Mouse (Mus musculus) limb, embryonic 14.5 days (tissue): ENCODE results near the gene Als2. TPM values are rescaled to one million over a fixed set of nuclear protein-coding genes. Genes with fewer than 3 reads are reported as not detected.

Source experiments
- ATAC-seq: fragments of 200-750 bp; cut with Nextera tagmentation; 2 replicates; pipeline ENCODE4 v1.8.0; 2017; ENCODE audit warnings: low read depth, moderate number of reproducible peaks, moderate TSS enrichment; ENCODE audit not compliant: low FRiP score
- DNase-seq: peaks from one replicate; pipeline ENCODE4 v3.0.0-alpha.2; 2015; ENCODE audit warnings: low spot score
- H3K27ac ChIP-seq: fragments of 300-500 bp; sonication (generic); replicated peaks from 2 replicates; pipeline ENCODE4 v1.5.1; 2014; ENCODE audit warnings: low read depth, mild to moderate bottlenecking, low read length, moderate library complexity, mixed read lengths
- H3K27me3 ChIP-seq: fragments of 300-500 bp; sonication (generic); 2 replicates; pipeline ENCODE4 v1.6.1; 2014; ENCODE audit warnings: low read length, mixed read lengths; ENCODE audit not compliant: control insufficient read depth, insufficient read depth
- H3K36me3 ChIP-seq: fragments of 300-500 bp; sonication (generic); 2 replicates; pipeline ENCODE4 v1.6.1; 2014; ENCODE audit warnings: mild to moderate bottlenecking, low read length, moderate library complexity, mixed read lengths; ENCODE audit not compliant: control insufficient read depth, insufficient read depth
- H3K4me1 ChIP-seq: fragments of 300-500 bp; sonication (generic); 2 replicates; pipeline ENCODE4 v1.6.1; 2014; ENCODE audit warnings: antibody characterized with exemption, low read length, mixed read lengths; ENCODE audit not compliant: control insufficient read depth, insufficient read depth
- H3K4me2 ChIP-seq: fragments of 300-500 bp; sonication (generic); replicated peaks from 2 replicates; pipeline ENCODE4 v1.6.1; 2014; ENCODE audit warnings: low read depth, mild to moderate bottlenecking, low read length, moderate library complexity; ENCODE audit not compliant: severe bottlenecking
- H3K4me3 ChIP-seq: fragments of 300-500 bp; sonication (generic); replicated peaks from 2 replicates; pipeline ENCODE4 v1.5.1; 2014; ENCODE audit warnings: low read length
- H3K9ac ChIP-seq: fragments of 300-500 bp; sonication (generic); 2 replicates; pipeline ENCODE4 v1.6.1; 2014; ENCODE audit warnings: mild to moderate bottlenecking, low read depth, low read length, moderate library complexity; ENCODE audit not compliant: severe bottlenecking
- H3K9me3 ChIP-seq: fragments of 300-500 bp; sonication (generic); 2 replicates; pipeline ENCODE4 v1.6.1; 2016; ENCODE audit warnings: low read length; ENCODE audit not compliant: control insufficient read depth
- POLR2A ChIP-seq: fragments of 200-500 bp; IDR thresholded peaks from 2 replicates; pipeline ENCODE4 v1.8.0; 2012; ENCODE audit warnings: inconsistent platforms, mild to moderate bottlenecking, moderate library complexity, borderline replicate concordance; ENCODE audit not compliant: insufficient read depth, insufficient read length; ENCODE audit errors: extremely low read depth
- WGBS: fragments of 180-500 bp; shearing (Covaris S2); extraction: QIAGEN DNeasy Blood & Tissue Kit; methylation state at CpG from one replicate; pipeline ENCODE4 v1.1.7; 2014; 5-methylcytosine and 5-hydroxymethylcytosine counted together
- polyA plus RNA-seq, 2 experiments: library from polyadenylated mRNA; depleted of rRNA in 1 of 2; stranded (reverse) in 1 of 2; unstranded in 1 of 2; fragments of >200 nt; fragmentation: Nextera tagmentation in 1 of 2; extraction: Ambion mirVana in 1 of 2; gene quantifications; 2 replicates each; pipeline versions ENCODE4 v1.2.1 to v1.2.3; 2012 to 2014

Als2 gene
- polyA plus RNA-seq, 2 experiments: 8.1 TPM

DNA sequence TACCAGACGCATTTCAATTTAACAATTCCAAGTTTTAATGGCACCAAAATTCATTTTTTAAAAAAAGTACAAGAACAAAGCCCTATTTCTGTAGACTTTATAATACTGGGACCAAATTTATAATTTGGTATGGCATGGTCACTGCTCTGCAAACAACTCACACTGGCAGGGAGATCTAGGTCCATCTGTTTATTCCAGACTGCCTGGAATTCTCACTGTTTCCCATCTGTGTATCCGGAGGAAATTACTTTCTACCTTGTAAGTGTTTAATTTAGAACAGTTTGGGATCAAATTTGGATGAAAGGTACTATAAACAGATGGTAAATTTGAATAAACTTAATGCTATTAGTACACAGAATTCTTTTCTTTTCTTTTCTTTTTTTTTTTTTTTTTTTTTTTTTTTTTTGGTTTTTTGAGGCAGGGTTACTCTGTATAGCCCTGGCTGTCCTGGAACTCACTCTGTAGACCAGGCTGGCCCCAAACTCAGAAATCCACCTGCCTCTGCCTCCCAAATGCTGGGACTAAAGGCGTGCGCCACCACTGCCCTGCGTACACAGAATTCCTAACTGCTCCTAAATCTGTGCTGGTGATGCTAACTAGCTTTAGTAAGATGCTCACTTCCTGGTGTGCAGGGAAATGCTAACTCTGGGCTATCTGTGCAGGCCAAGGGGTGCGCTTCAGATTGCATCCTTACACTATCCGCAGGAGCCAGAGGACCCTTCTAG is 14.8 kb downstream of the Als2 start:
- DNase-seq: no peak
- Histone ChIP-seq H3K36me3 (peaks cover 8% of the 10 kb centered on the region; the same call in 1 of the 2 replicates), H3K4me3 (no peak overlapping the region), H3K9ac (no peak overlapping the region), H3K9me3 (no peaks in the 10 kb centered on the region), H3K27ac (no peak overlapping the region), H3K4me2 (no peak overlapping the region), H3K4me1 (no peaks in the 10 kb centered on the region), H3K27me3 (no peaks in the 10 kb centered on the region)
- no peak for ATAC-seq
- WGBS: 87% methylated on average over 7 of the region's 7 CpGs
- no peak for TF ChIP-seq POLR2A

DNA sequence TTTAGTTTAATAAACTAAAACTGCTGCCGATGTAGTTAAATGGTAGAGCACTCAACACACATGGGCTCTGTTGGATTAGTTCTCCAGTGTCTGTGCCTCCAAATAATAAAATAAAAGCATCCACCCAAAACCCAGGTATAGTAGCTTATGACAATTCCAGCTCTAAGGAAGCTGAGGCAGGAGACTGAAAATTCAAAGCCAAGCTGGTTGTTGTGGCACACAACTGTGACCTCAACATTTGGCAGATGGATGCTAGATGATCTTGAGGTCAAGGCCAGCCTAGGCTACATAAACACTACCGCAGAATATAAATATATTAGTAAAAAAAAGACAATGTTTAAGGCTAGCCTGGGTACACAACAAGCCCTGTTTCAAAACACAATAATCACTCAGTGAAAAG is 15.4 kb downstream of the Als2 start:
- TF ChIP-seq POLR2A: no peak
- H3K9me3 ChIP-seq: no peaks in the 10 kb centered on the region
- H3K4me3 ChIP-seq: no peak overlapping the region
- H3K27me3 ChIP-seq: no peaks in the 10 kb centered on the region
- H3K4me2 ChIP-seq: no peak overlapping the region
- WGBS: 94% methylated on average over 2 of the region's 2 CpGs
- DNase-seq: no peak
- H3K9ac ChIP-seq: no peak overlapping the region
- peaks cover 11% of the 10 kb centered on the region; the same call in 1 of the 2 replicates for H3K36me3 ChIP-seq
- ATAC-seq: no peak
- H3K4me1 ChIP-seq: no peaks in the 10 kb centered on the region
- no peak overlapping the region for H3K27ac ChIP-seq

DNA sequence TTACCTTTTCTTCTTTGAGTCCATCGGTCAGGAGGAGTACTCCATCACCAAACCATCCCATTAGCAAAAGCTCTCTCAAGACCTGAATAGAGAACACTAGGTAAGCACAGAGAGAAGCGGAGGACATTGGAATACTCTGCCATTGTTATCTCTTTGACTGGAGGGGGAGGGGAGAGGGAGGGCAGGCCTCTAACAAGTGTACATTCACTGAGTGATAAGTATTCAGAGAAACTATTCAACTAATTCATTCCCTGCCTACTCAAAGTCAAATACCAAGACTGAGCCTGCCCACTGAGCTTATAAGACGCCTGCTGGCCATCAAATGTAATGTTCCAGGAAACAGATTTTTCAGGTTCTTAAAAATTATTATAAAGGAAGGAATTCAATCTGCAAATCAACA is 16.7 kb downstream of the Als2 start:
- 91% methylated on average over 3 of the region's 3 CpGs for WGBS
- Histone ChIP-seq H3K27me3 (no peaks in the 10 kb centered on the region), H3K4me3 (no peak overlapping the region), H3K4me2 (no peak overlapping the region), H3K4me1 (no peaks in the 10 kb centered on the region), H3K27ac (no peak overlapping the region), H3K9me3 (no peaks in the 10 kb centered on the region), H3K36me3 (peaks cover 14% of the 10 kb centered on the region), H3K9ac (no peak overlapping the region)
- no peak for ATAC-seq
- DNase-seq: no peak
- no peak for TF ChIP-seq POLR2A

DNA sequence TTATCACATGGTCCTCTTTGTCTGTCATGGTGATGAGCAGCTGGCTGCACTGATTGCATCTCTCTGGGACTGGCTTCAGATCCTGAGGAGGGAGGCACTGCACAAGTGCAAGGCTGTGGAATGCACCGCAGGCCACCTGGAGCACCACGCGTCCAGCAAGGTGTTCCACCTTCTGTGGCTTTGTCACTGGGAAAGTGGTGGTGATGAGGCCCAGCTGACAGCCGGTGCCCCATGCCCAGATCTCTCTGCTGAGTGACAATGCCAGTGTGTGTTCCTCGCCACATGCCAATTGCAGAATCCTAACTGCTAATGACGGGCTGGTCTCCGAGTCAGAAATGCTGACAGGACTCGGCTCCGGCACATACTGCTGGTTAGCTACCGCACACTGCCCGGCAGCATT is 21.6 kb downstream of the Als2 start:
- ATAC-seq (no peak), DNase-seq (no peak)
- WGBS: 88% methylated on average over 11 of the region's 11 CpGs
- peaks cover 19% of the 10 kb centered on the region for H3K36me3 ChIP-seq
- no peak overlapping the region for H3K4me3 ChIP-seq
- no peaks in the 10 kb centered on the region for H3K27me3 ChIP-seq
- H3K9ac ChIP-seq: no peak overlapping the region
- no peaks in the 10 kb centered on the region for H3K9me3 ChIP-seq
- no peak overlapping the region for H3K27ac ChIP-seq
- H3K4me2 ChIP-seq: no peak overlapping the region
- no peak for TF ChIP-seq POLR2A
- no peaks in the 10 kb centered on the region for H3K4me1 ChIP-seq

DNA sequence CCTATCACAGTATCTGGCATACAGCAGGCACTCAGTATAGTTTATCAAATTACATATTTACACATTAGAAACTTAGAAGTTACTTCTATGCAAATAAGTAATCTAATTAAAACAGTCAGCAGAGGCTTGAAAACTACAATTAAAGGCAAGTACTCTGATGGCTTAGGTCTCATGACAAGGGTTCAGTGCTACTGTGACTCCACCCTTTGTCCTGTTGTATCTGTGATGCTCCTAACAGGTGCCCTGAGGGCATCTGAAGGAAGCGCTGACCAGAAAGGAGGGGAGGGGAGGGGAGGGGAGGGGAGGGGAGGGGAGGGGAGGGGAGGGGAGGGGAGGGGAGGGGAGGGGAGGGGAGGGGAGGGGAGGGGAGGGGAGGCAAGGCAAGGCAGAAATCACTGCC is 24.1 kb downstream of the Als2 start:
- Histone ChIP-seq H3K9me3 (no peaks in the 10 kb centered on the region), H3K27me3 (no peaks in the 10 kb centered on the region), H3K36me3 (peaks cover 29% of the 10 kb centered on the region), H3K4me3 (no peak overlapping the region), H3K9ac (no peak overlapping the region), H3K27ac (no peak overlapping the region), H3K4me1 (no peaks in the 10 kb centered on the region), H3K4me2 (no peak overlapping the region)
- DNase-seq (no peak), ATAC-seq (no peak)
- no CpG with 5 or more reads among the region's 1 CpGs for WGBS
- no peak for TF ChIP-seq POLR2A
